ENCODE assay signal across 8 mouse cellular contexts in genomic region chr5:123749065-123750064, GRCm38 (mm10). TPM values are rescaled to one million over a fixed set of nuclear protein-coding genes. Genes with fewer than 3 reads are reported as not detected.
DNase-seq lines count a peak whose midpoint lies in the region; ATAC-seq and TF ChIP-seq lines count a peak whose summit lies in the region.

Gene Rsrc2 (minus strand): TSS chr5:123749414.
Gene Kntc1 (plus strand): TSS chr5:123749716.

- H3K79me2 ChIP-seq in heart, adult 2 months (replicated peaks; ENCODE audit: control insufficient read depth, insufficient read depth, low read length) = no peaks in the 10 kb centered on the region; the same call in 1 of the 2 replicates

- H3K27ac ChIP-seq in embryonic facial prominence, embryonic 14.5 days (replicated peaks; ENCODE audit: low read depth, low read length) = peak within 1 kb of the TSS; percentile 98
- H3K27ac ChIP-seq in heart, adult 2 months = peak within 1 kb of the TSS; percentile 99
- H3K27ac ChIP-seq in limb, embryonic 13.5 days = peak within 1 kb of the TSS; percentile 99
- peak within 1 kb of the TSS; percentile 98 for H3K27ac ChIP-seq in midbrain, embryonic 16.5 days (ENCODE audit: low read length)

- ATAC-seq in embryonic facial prominence, embryonic 14.5 days (ENCODE audit: low read depth) = peak; percentile 98
- peak; percentile 98 for ATAC-seq in limb, embryonic 13.5 days (ENCODE audit: low FRiP score, low read depth)
- peak; percentile 99 for ATAC-seq in midbrain, embryonic 16.5 days

- peak within 1 kb of the TSS; percentile 80 for H3K9ac ChIP-seq in embryonic facial prominence, embryonic 14.5 days (ENCODE audit: low read depth, low read length)
- H3K9ac ChIP-seq in heart, adult 2 months (ENCODE audit: low read depth, low read length) = peak within 1 kb of the TSS; percentile 67
- peak within 1 kb of the TSS; percentile 91 for H3K9ac ChIP-seq in limb, embryonic 13.5 days
- peak within 1 kb of the TSS; percentile 84 for H3K9ac ChIP-seq in midbrain, embryonic 16.5 days (ENCODE audit: low read depth, low read length)

- peak; percentile 58 for TF ChIP-seq CTCF in heart, adult 2 months (IDR thresholded peaks at IDR 0.05)

- H3K4me1 ChIP-seq in embryonic facial prominence, embryonic 14.5 days (ENCODE audit: control insufficient read depth, insufficient read depth, low read length) = peaks cover 16% of the 10 kb centered on the region
- peaks cover 9% of the 10 kb centered on the region; the same call in 1 of the 2 replicates for H3K4me1 ChIP-seq in heart, adult 2 months (ENCODE audit: control insufficient read depth, insufficient read depth, low read length)
- H3K4me1 ChIP-seq in limb, embryonic 13.5 days = peaks cover 36% of the 10 kb centered on the region
- H3K4me1 ChIP-seq in midbrain, embryonic 16.5 days (ENCODE audit: control insufficient read depth, insufficient read depth, low read length) = peaks cover 28% of the 10 kb centered on the region

- H3K4me2 ChIP-seq in embryonic facial prominence, embryonic 14.5 days (ENCODE audit: low read depth, low read length) = peak within 1 kb of the TSS; percentile 89
- peak within 1 kb of the TSS; percentile 85 for H3K4me2 ChIP-seq in limb, embryonic 13.5 days (replicated peaks)
- peak within 1 kb of the TSS; percentile 74 for H3K4me2 ChIP-seq in midbrain, embryonic 16.5 days (ENCODE audit: low read length)

- intact Hi-C loops in heart, adult 2 months (cut with DNase I) = loop anchor here (1.0 to 5.0 kb wide), 3 partner anchors 29 to 578 kb away; partner anchors contain the start of genes Denr, Mphosph9 and Zcchc8

- peak; percentile 99 for TF ChIP-seq POLR2A in heart, adult 2 months (IDR thresholded peaks at IDR 0.05; ENCODE audit: insufficient read depth, low read depth, low read length)

- peaks cover 22% of the 10 kb centered on the region for H3K36me3 ChIP-seq in embryonic facial prominence, embryonic 14.5 days (ENCODE audit: control insufficient read depth, insufficient read depth, low read length)
- peaks cover 30% of the 10 kb centered on the region for H3K36me3 ChIP-seq in heart, adult 2 months (ENCODE audit: control insufficient read depth, insufficient read depth, low read length)
- peaks cover 13% of the 10 kb centered on the region for H3K36me3 ChIP-seq in limb, embryonic 13.5 days
- H3K36me3 ChIP-seq in midbrain, embryonic 16.5 days (ENCODE audit: control insufficient read depth, insufficient read depth, low read length) = peaks cover 1% of the 10 kb centered on the region

- H3K4me3 ChIP-seq in embryonic facial prominence, embryonic 14.5 days (ENCODE audit: low read depth, low read length) = peak within 1 kb of the TSS; percentile 73
- peak within 1 kb of the TSS; percentile 92 for H3K4me3 ChIP-seq in heart, adult 2 months
- peak within 1 kb of the TSS; percentile 80 for H3K4me3 ChIP-seq in limb, embryonic 13.5 days
- peak within 1 kb of the TSS; percentile 76 for H3K4me3 ChIP-seq in midbrain, embryonic 16.5 days (ENCODE audit: low read depth, low read length)

- H3K9me3 ChIP-seq in embryonic facial prominence, embryonic 14.5 days (ENCODE audit: control insufficient read depth, low read length) = no peaks in the 10 kb centered on the region
- no peaks in the 10 kb centered on the region for H3K9me3 ChIP-seq in limb, embryonic 13.5 days
- H3K9me3 ChIP-seq in midbrain, embryonic 16.5 days (replicated peaks; ENCODE audit: control insufficient read depth, low read length, poor library complexity, severe bottlenecking) = no peaks in the 10 kb centered on the region

- TF ChIP-seq EP300 in heart, adult 2 months (IDR thresholded peaks at IDR 0.05; ENCODE audit: insufficient read depth, low read depth, low read length) = peak; percentile 52

- no peaks in the 10 kb centered on the region for H3K27me3 ChIP-seq in embryonic facial prominence, embryonic 14.5 days (replicated peaks; ENCODE audit: control insufficient read depth, insufficient read depth, low read length)
- H3K27me3 ChIP-seq in heart, adult 2 months (ENCODE audit: control insufficient read depth, insufficient read depth, low read length) = no peaks in the 10 kb centered on the region
- no peaks in the 10 kb centered on the region for H3K27me3 ChIP-seq in limb, embryonic 13.5 days
- H3K27me3 ChIP-seq in midbrain, embryonic 16.5 days (ENCODE audit: control insufficient read depth, insufficient read depth, low read depth, low read length) = no peaks in the 10 kb centered on the region

- DNase-seq in 3T3-L1 (ENCODE audit: low read depth, low spot score) = peak; percentile 100
- DNase-seq in adrenal gland, postnatal 4 days (ENCODE audit: low spot score in 2 of 2) = peak; percentile 93 to 97
- DNase-seq in embryonic facial prominence, embryonic 14.5 days (ENCODE audit: low spot score) = peak; percentile 100
- DNase-seq in heart, adult 2 months = peak; percentile 98 to 99
- peak; percentile 100 for DNase-seq in kidney, adult 8-10 months
- peak; percentile 98 to 99 for DNase-seq in spleen, postnatal 10 days (ENCODE audit: low spot score in 2 of 2)

- under 1% methylated on average over 61 of the region's 63 CpGs for WGBS in embryonic facial prominence, embryonic 14.5 days
- WGBS in heart, adult 2 months = under 1% methylated on average over 63 of the region's 63 CpGs
- under 1% methylated on average over 63 of the region's 63 CpGs for WGBS in limb, embryonic 13.5 days
- under 1% methylated on average over 59 of the region's 63 CpGs for WGBS in midbrain, embryonic 16.5 days

RNA-seq across cellular contexts. Expression of gene Rsrc2, which starts in this region (rescaled TPM):
- 100 to 1,000 TPM in 1 of 2 experiments, 10 to 100 TPM in 1; 98.7 to 101 TPM for total RNA-seq in adrenal gland, postnatal 4 days (2021)
- polyA plus RNA-seq in embryonic facial prominence, embryonic 14.5 days (2014; fragmentation: Nextera tagmentation; extraction: Ambion mirVana) = 99.5 and 106 TPM in 2 replicates
- total RNA-seq in heart, adult 2 months (2021) = 10 to 100 TPM; 38.3 to 39.0 TPM
- polyA plus RNA-seq in heart, adult 2 months (2012; rRNA removed) = 11.8 and 17.3 TPM in 2 replicates
- polyA plus RNA-seq in limb, embryonic 13.5 days (2015; fragmentation: Nextera tagmentation; extraction: Ambion mirVana) = 149 and 160 TPM in 2 replicates
- 124 and 134 TPM in 2 replicates for polyA plus RNA-seq in midbrain, embryonic 16.5 days (2015; fragmentation: Nextera tagmentation; extraction: Ambion mirVana)

RNA-seq across cellular contexts. Expression of gene Kntc1, which starts in this region (rescaled TPM):
- total RNA-seq in adrenal gland, postnatal 4 days (2021) = 10 to 100 TPM; 14.3 to 22.3 TPM
- polyA plus RNA-seq in embryonic facial prominence, embryonic 14.5 days (2014; fragmentation: Nextera tagmentation; extraction: Ambion mirVana) = 24.1 and 26.0 TPM in 2 replicates
- total RNA-seq in heart, adult 2 months (2021) = under 1 TPM; 0.05 to 0.14 TPM
- 0.12 and 0.16 TPM in 2 replicates for polyA plus RNA-seq in heart, adult 2 months (2012; rRNA removed)
- polyA plus RNA-seq in limb, embryonic 13.5 days (2015; fragmentation: Nextera tagmentation; extraction: Ambion mirVana) = 32.0 and 34.4 TPM in 2 replicates
- polyA plus RNA-seq in midbrain, embryonic 16.5 days (2015; fragmentation: Nextera tagmentation; extraction: Ambion mirVana) = 2.8 and 3.1 TPM in 2 replicates

Comparison
In these comparisons a context has a peak if more than half of its experiments do, and no peak if none do; other contexts are left out.
1. Peak in every context shown above with its lines: DNase-seq, ATAC-seq, H3K4me3 ChIP-seq and H3K27ac ChIP-seq.
2. RNA of gene Kntc1 (total RNA-seq): 14.3 to 22.3 TPM in adrenal gland, postnatal 4 days; 0.05 to 0.14 TPM in heart, adult 2 months; every median in the first group is over 10 times any median in the second.